Mouse (Mus musculus) inflammation-experienced regulatory T-cells (primary cell): ENCODE data around the gene Bcl2. TPM values are rescaled to one million over a fixed set of nuclear protein-coding genes. Genes with fewer than 3 reads are reported as not detected.

Experiments
- polyA plus RNA-seq, 2 experiments: library from polyadenylated mRNA; unstranded; fragments of 100-300 nt; shearing (Covaris generic); gene quantifications; one replicate each; pipeline ENCODE4 v1.2.1; 2017

Gene Bcl2
- 100 to 1,000 TPM; 150 to 187 TPM for polyA plus RNA-seq

DNA sequence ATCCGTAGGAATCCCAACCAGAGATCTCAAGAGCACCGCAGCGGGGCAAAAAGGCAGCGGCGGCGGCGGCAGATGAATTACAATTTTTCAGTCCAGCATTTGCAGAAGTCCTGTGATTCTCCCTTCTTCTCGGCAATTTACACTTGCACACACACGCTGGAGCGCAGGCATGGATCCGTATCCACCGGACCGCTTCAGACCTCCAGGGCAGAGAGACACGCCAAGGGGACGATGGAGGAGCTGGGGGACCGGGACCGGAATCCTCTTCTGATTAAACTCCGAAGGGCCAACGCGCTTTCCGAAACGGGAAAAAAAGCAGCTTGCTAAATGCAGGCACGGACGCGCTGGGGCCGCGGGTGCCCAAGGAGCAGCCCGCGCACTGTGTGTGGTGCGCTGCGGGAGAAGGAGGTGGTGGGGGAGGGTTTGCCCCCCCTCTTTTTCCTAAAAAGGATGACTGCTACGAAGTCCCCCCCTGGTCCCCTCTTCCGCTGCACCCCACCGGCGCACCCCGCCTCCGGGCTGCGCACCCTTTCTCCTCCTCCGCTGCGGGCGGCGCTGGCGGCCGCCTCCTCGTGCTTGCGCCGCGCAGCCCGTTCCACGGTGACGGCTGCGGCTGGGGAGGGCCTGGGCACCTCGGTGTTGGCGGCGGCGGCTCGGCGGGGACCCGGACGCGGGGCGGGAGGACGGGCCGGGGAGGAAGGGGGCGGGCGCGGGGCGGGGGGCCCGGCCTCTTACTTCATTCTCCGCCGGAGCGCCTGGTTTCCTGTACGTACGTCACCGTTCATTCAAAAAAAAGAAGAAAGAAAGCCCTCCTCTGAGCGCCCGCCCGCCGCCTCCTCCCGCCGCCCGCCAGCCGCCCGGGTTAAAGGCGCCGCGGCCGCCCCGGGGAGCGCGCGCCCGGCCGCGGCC, at the start of gene Bcl2:
Gene Bcl2 (minus strand): TSS at position 654 of the 909 bp plus-strand sequence.

DNA sequence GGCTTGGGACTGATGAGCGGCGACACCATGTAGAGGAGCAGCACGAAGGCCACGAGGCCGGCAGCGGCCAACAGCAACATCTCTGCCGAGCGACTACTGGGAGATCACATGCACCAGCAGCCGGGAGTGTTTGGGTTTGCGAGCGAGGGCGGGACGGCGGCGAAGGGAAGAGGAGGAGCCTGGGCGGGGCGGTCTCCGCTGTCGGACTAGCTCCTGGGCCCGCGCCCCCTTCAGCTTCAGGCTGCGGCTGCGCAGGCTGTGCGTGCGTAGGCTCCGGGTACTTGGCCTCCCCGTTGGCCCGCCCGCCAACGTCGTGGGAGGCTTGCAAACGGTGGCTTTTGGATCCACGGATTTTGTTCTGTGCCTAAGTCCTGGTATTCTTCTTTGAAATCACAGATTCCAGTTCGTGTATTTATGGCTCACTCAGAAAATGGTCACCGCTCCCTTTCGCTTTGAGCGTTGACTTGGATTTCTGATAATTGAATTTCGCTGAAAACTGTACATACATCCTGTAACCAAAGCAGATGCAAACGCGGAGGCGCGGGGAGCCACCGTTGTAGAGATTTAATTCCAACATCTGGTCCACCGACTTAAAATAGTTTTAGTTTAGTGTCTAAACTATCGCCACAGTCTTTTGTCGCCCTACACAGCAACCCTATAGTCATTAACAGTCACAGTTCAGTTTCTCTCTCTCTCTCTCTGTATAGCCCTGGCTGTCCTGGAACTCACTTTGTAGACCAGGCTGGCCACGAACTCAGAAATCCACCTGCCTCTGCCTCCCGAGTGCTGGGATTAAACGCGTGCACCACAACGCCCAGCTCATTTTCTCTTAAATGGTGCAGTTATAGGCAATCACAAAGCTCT, 45.7 kb upstream of the Bcl2 start, which contains the start of gene Kdsr:
Gene Kdsr (minus strand): TSS at position 156 of the 864 bp plus-strand sequence.

Other genes starting within 250 kb of the Bcl2 start
- gene Kdsr, start 45.5 kb upstream of the Bcl2 start, polyA plus RNA-seq = 10 to 100 TPM; 21.8 to 23.8 TPM
- 100 to 1,000 TPM; 101 to 114 TPM for gene Vps4b, start 82.5 kb upstream of the Bcl2 start, polyA plus RNA-seq
- under 1 TPM in 1 of 2 experiments, not detected in 1; 0.44 TPM for gene Serpinb5, start 146.9 kb upstream of the Bcl2 start, polyA plus RNA-seq
- not detected for gene Serpinb12, start 220.2 kb upstream of the Bcl2 start, polyA plus RNA-seq